Mouse (Mus musculus) limb, embryonic 11.5 days (tissue): Measurements from ENCODE around the gene Actr3. TPM values are rescaled to one million over a fixed set of nuclear protein-coding genes. Genes with fewer than 3 reads are reported as not detected.
"Not testable (repeated sequence)": the region's sequence is repeated elsewhere in the genome, so short reads cannot be mapped to it uniquely, and the experiment has no call there.

ENCODE experiments used
- ATAC-seq: fragments of 200-750 bp; cut with Nextera tagmentation; 2 replicates; pipeline ENCODE4 v1.8.0; 2017; ENCODE audit warnings: low read depth; ENCODE audit not compliant: insufficient number of reproducible peaks, low FRiP score, low TSS enrichment
- DNase-seq: peaks from one replicate; pipeline ENCODE4 v3.0.0-alpha.2; 2015; ENCODE audit warnings: low spot score
- H3K27ac ChIP-seq: fragments of 300-500 bp; sonication (generic); replicated peaks from 2 replicates; pipeline ENCODE4 v1.5.1; 2014; ENCODE audit warnings: low read depth, mild to moderate bottlenecking, low read length
- H3K27me3 ChIP-seq: fragments of 300-500 bp; sonication (generic); 2 replicates; pipeline ENCODE4 v1.6.1; 2014; ENCODE audit warnings: mild to moderate bottlenecking, low read length, mixed read lengths; ENCODE audit not compliant: control insufficient read depth, insufficient read depth
- H3K36me3 ChIP-seq: fragments of 300-500 bp; sonication (generic); 2 replicates; pipeline ENCODE4 v1.6.1; 2014; ENCODE audit warnings: mild to moderate bottlenecking, low read length, moderate library complexity, mixed read lengths; ENCODE audit not compliant: control insufficient read depth, insufficient read depth
- H3K4me1 ChIP-seq: fragments of 300-500 bp; sonication (generic); 2 replicates; pipeline ENCODE4 v1.6.1; 2014; ENCODE audit warnings: low read length, mixed read lengths; ENCODE audit not compliant: control insufficient read depth, insufficient read depth
- H3K4me2 ChIP-seq: fragments of 300-500 bp; sonication (generic); 2 replicates; pipeline ENCODE4 v1.6.1; 2014; ENCODE audit warnings: low read depth, mild to moderate bottlenecking, moderate library complexity; ENCODE audit not compliant: severe bottlenecking
- H3K4me3 ChIP-seq: fragments of 300-500 bp; sonication (generic); 2 replicates; pipeline ENCODE4 v1.5.1; 2014; ENCODE audit warnings: low read depth, low read length
- H3K9ac ChIP-seq: fragments of 300-500 bp; sonication (generic); 2 replicates; pipeline ENCODE4 v1.6.1; 2014; ENCODE audit warnings: mild to moderate bottlenecking, low read length
- H3K9me3 ChIP-seq: fragments of 300-500 bp; sonication (generic); 2 replicates; pipeline ENCODE4 v1.6.1; 2016; ENCODE audit warnings: low read length; ENCODE audit not compliant: control insufficient read depth
- WGBS: fragments of 180-500 bp; shearing (Covaris S2); extraction: QIAGEN DNeasy Blood & Tissue Kit; methylation state at CpG from one replicate; pipeline ENCODE4 v1.1.7; 2014; 5-methylcytosine and 5-hydroxymethylcytosine counted together
- polyA plus RNA-seq: library from polyadenylated mRNA; unstranded; fragments of >200 nt; fragmentation: Nextera tagmentation; extraction: Ambion mirVana; gene quantifications from 2 replicates; pipeline ENCODE4 v1.2.1, GENCODE M21; 2014

Actr3 gene
- polyA plus RNA-seq, 1 experiment from 2014 or later: 234 TPM

- Histone ChIP-seq H3K27me3 (no peaks in the 10 kb centered on the region), H3K4me3 (no peak overlapping the region), H3K27ac (no peak overlapping the region), H3K36me3 (peaks cover 4% of the 10 kb centered on the region), H3K9me3 (no peaks in the 10 kb centered on the region), H3K4me2 (no peak overlapping the region), H3K4me1 (no peaks in the 10 kb centered on the region), H3K9ac (no peak overlapping the region)
- DNase-seq (no peak), ATAC-seq (no peak)
- WGBS: 94% methylated on average over 6 of the region's 6 CpGs
These were observed 28.3 kb downstream of the Actr3 start for GRCm38 (mm10) chr1:125407220-125407619.

- Histone ChIP-seq H3K9me3 (no peaks in the 10 kb centered on the region), H3K9ac (no peak overlapping the region), H3K4me2 (no peak overlapping the region), H3K36me3 (peaks cover 10% of the 10 kb centered on the region), H3K27me3 (no peaks in the 10 kb centered on the region), H3K4me1 (no peaks in the 10 kb centered on the region), H3K27ac (no peak overlapping the region), H3K4me3 (no peak overlapping the region)
- 98% methylated on average over 1 of the region's 1 CpGs for WGBS
- DNase-seq (no peak), ATAC-seq (no peak)
These were observed 40.1 kb downstream of the Actr3 start for GRCm38 (mm10) chr1:125395391-125395790.

- not testable (repeated sequence) for DNase-seq, H3K9ac ChIP-seq, H3K4me2 ChIP-seq, ATAC-seq, H3K4me3 ChIP-seq, H3K36me3 ChIP-seq, H3K4me1 ChIP-seq, H3K9me3 ChIP-seq, H3K27ac ChIP-seq, H3K27me3 ChIP-seq
- whole genome bisulfite sequencing: 93% methylated on average over 5 of the region's 5 CpGs
These were observed 42.2 kb downstream of the Actr3 start for GRCm38 (mm10) chr1:125393324-125393723.

- not testable (repeated sequence) for H3K36me3 ChIP-seq, DNase-seq, H3K27me3 ChIP-seq, H3K9me3 ChIP-seq, H3K4me3 ChIP-seq, ATAC-seq, H3K9ac ChIP-seq, H3K27ac ChIP-seq, H3K4me2 ChIP-seq, H3K4me1 ChIP-seq
- 68% methylated on average over 4 of the region's 4 CpGs for WGBS
These were observed 45.3 kb downstream of the Actr3 start for GRCm38 (mm10) chr1:125390065-125390754.

- H3K27me3 ChIP-seq, H3K4me2 ChIP-seq, DNase-seq, H3K4me1 ChIP-seq, H3K9ac ChIP-seq, H3K4me3 ChIP-seq, H3K36me3 ChIP-seq, H3K9me3 ChIP-seq, H3K27ac ChIP-seq, ATAC-seq: not testable (repeated sequence)
- WGBS: 79% methylated on average over 1 of the region's 1 CpGs
These were observed 45.9 kb downstream of the Actr3 start for GRCm38 (mm10) chr1:125389634-125390033.

GRCm38 (mm10) chr1:125388370-125388769 lies 47.2 kb downstream of the Actr3 start:
- whole genome bisulfite sequencing: 47% methylated on average over 3 of the region's 3 CpGs
- Histone ChIP-seq H3K9ac (no peak overlapping the region), H3K4me3 (no peak overlapping the region), H3K36me3 (no peaks in the 10 kb centered on the region), H3K9me3 (no peaks in the 10 kb centered on the region), H3K27me3 (no peaks in the 10 kb centered on the region), H3K27ac (no peak overlapping the region; the same call in 1 of the 2 replicates), H3K4me1 (no peaks in the 10 kb centered on the region), H3K4me2 (no peak overlapping the region)
- ATAC-seq: no peak
- no peak for DNase-seq

GRCm38 (mm10) chr1:125386217-125386616 lies 49.3 kb downstream of the Actr3 start:
- Histone ChIP-seq H3K36me3 (no peaks in the 10 kb centered on the region), H3K4me2 (no peak overlapping the region), H3K4me1 (no peaks in the 10 kb centered on the region), H3K27ac (no peak overlapping the region), H3K9me3 (no peaks in the 10 kb centered on the region), H3K27me3 (no peaks in the 10 kb centered on the region), H3K9ac (no peak overlapping the region), H3K4me3 (no peak overlapping the region)
- no peak for DNase-seq
- ATAC-seq: no peak
- WGBS: 68% methylated on average over 7 of the region's 7 CpGs

- 61% methylated on average over 6 of the region's 6 CpGs for WGBS
- Histone ChIP-seq H3K9me3 (no peaks in the 10 kb centered on the region), H3K27me3 (no peaks in the 10 kb centered on the region), H3K36me3 (no peaks in the 10 kb centered on the region), H3K4me1 (no peaks in the 10 kb centered on the region), H3K9ac (no peak overlapping the region), H3K4me2 (no peak overlapping the region), H3K4me3 (no peak overlapping the region), H3K27ac (no peak overlapping the region)
- DNase-seq: no peak
- ATAC-seq: no peak
These were observed 52.9 kb downstream of the Actr3 start for GRCm38 (mm10) chr1:125382622-125383021.

GRCm38 (mm10) chr1:125378889-125379288 lies 56.6 kb downstream of the Actr3 start:
- no peak overlapping the region for H3K9ac ChIP-seq

More at GRCm38 (mm10) chr1:125378889-125379288, 56.6 kb downstream of the Actr3 start:
- no peak overlapping the region for H3K27ac ChIP-seq
- H3K36me3 ChIP-seq: no peaks in the 10 kb centered on the region
- no peak overlapping the region for H3K4me2 ChIP-seq
- 58% methylated on average over 3 of the region's 3 CpGs for WGBS
- no peaks in the 10 kb centered on the region for H3K27me3 ChIP-seq
- no peak overlapping the region for H3K4me3 ChIP-seq
- DNase-seq (no peak), ATAC-seq (no peak)
- no peaks in the 10 kb centered on the region for H3K4me1 ChIP-seq
- H3K9me3 ChIP-seq: no peaks in the 10 kb centered on the region
